Mouse (Mus musculus): ENCODE measurements around the gene 4930402F06Rik. TPM values are rescaled to one million over a fixed set of nuclear protein-coding genes. Genes with fewer than 3 reads are reported as not detected.
A peak's percentile ranks its signal among the peaks of the same experiment; 100 is the strongest.

Gene 4930402F06Rik
- polyA plus RNA-seq, 2 experiments: not detected

DNA sequence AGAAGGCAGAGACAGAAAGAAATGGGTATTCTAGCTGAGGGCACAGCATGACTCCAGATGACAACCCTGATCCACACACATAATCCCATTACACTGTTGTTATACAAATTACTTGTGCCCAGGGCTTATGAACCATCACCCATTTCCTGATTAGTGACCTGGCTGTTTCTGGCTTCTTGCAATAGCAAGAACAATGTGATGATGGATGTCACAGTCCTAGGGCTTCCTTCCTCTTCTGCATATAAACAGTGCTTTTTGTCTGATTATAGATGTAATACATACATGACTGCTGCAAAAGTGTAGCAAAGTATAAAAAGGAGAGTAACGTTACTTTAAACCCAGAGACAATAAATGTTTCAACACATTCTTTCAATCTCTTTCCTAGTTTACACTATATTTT lies 70.0 kb downstream of the 4930402F06Rik start:
- TF ChIP-seq CTCF (IDR thresholded peaks at IDR 0.05; ENCODE audit: low read depth) (no peak), EP300 (IDR thresholded peaks at IDR 0.05; ENCODE audit: low read depth) (no peak)
- H3K36me3 ChIP-seq (replicated peaks; ENCODE audit: control insufficient read depth, insufficient read depth, low read depth): peaks cover 68% of the 10 kb centered on the region
- H3K27ac ChIP-seq: peak overlapping the region; percentile 79
- peaks cover 89 to 94% of the 10 kb centered on the region in 2 experiments for H3K4me1 ChIP-seq (replicated peaks; ENCODE audit: control insufficient read depth in 2 of 2, insufficient read depth in 2 of 2, low read length in 1 of 2)
- peak overlapping the region; percentile 80 for H3K4me2 ChIP-seq (ENCODE audit: low read depth)
- ATAC-seq (ENCODE audit: insufficient read depth) (no peak), DNase-seq (ENCODE audit: low read depth in 3 of 3, low spot score in 3 of 3) (no peak)
- 69% methylated on average over 1 of the region's 1 CpGs for WGBS (ENCODE audit: insufficient replicate concordance)
- H3K4me3 ChIP-seq (ENCODE audit: insufficient read depth in 1 of 2, low read depth in 2 of 2, low read length in 2 of 2): peak overlapping the region in 1 of 2 experiments; percentile 35; a peak in 3 of 4 replicates
- H3K27me3 ChIP-seq (ENCODE audit: control insufficient read depth, insufficient read depth, low read length): no peaks in the 10 kb centered on the region
- H3K9me3 ChIP-seq (ENCODE audit: control insufficient read depth, low read length): no peaks in the 10 kb centered on the region
- H3K9ac ChIP-seq (replicated peaks): peak overlapping the region; percentile 15

DNA sequence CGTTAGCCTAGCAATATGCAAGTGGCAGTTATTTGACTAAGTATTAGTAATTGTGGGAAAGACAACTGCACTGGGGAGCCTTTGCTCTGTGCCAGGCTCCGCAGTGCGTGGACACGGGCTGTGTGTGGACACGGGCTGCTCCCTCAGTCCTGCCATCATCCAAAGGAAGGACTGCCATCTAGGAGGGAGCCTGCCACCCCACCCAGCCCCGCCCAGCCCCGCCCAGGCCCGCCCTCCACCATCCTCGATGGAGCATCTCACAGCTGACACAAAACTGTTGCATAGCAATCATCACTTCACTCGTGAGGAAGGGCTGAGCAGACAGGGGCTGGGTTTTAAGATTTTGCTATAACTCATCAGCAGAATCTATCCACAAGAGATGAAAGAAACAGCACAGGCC lies 71.0 kb downstream of the 4930402F06Rik start:
- ATAC-seq (ENCODE audit: insufficient read depth) (peak; percentile 67), DNase-seq (ENCODE audit: low read depth in 3 of 3, low spot score in 3 of 3) (no peak)
- peak overlapping the region; percentile 33 for H3K9ac ChIP-seq (replicated peaks)
- H3K4me3 ChIP-seq (ENCODE audit: insufficient read depth in 1 of 2, low read depth in 2 of 2, low read length in 2 of 2): peak overlapping the region in 1 of 2 experiments; percentile 35; a peak in 2 of 4 replicates
- H3K27me3 ChIP-seq (ENCODE audit: control insufficient read depth, insufficient read depth, low read length): no peaks in the 10 kb centered on the region
- peaks cover 85 to 86% of the 10 kb centered on the region in 2 experiments for H3K4me1 ChIP-seq (replicated peaks; ENCODE audit: control insufficient read depth in 2 of 2, insufficient read depth in 2 of 2, low read length in 1 of 2)
- TF ChIP-seq EP300 (IDR thresholded peaks at IDR 0.05; ENCODE audit: low read depth) (no peak), CTCF (IDR thresholded peaks at IDR 0.05; ENCODE audit: low read depth) (no peak)
- H3K27ac ChIP-seq: peak overlapping the region; percentile 79
- WGBS (ENCODE audit: insufficient replicate concordance): 36% methylated on average over 10 of the region's 10 CpGs
- no peaks in the 10 kb centered on the region for H3K9me3 ChIP-seq (ENCODE audit: control insufficient read depth, low read length)
- H3K36me3 ChIP-seq (replicated peaks; ENCODE audit: control insufficient read depth, insufficient read depth, low read depth): peaks cover 76% of the 10 kb centered on the region
- H3K4me2 ChIP-seq (ENCODE audit: low read depth): peak overlapping the region; percentile 80

Other genes starting within 250 kb of the 4930402F06Rik start
- gene Rab14, start 196.1 kb downstream of the 4930402F06Rik start, polyA plus RNA-seq (2012; rRNA removed): 20.5 and 35.3 TPM in 2 replicates
- 81.1 and 93.2 TPM in 2 replicates for gene Rab14, start 196.1 kb downstream of the 4930402F06Rik start, polyA plus RNA-seq (2014; fragmentation: Nextera tagmentation; extraction: Ambion mirVana)
- gene Gsn, start 140.8 kb downstream of the 4930402F06Rik start, polyA plus RNA-seq (2012; rRNA removed): 71.0 and 81.0 TPM in 2 replicates
- gene Gsn, start 140.8 kb downstream of the 4930402F06Rik start, polyA plus RNA-seq (2014; fragmentation: Nextera tagmentation; extraction: Ambion mirVana): 83.0 and 115 TPM in 2 replicates
- 68.4 and 77.0 TPM in 2 replicates for gene Stom, start 60.2 kb downstream of the 4930402F06Rik start, polyA plus RNA-seq (2012; rRNA removed)
- gene Stom, start 60.2 kb downstream of the 4930402F06Rik start, polyA plus RNA-seq (2014; fragmentation: Nextera tagmentation; extraction: Ambion mirVana): 149 and 166 TPM in 2 replicates
- gene 4930568D16Rik, start 29.4 kb downstream of the 4930402F06Rik start, polyA plus RNA-seq (2012; rRNA removed): not detected in 2 replicates
- not detected in 2 replicates for gene 4930568D16Rik, start 29.4 kb downstream of the 4930402F06Rik start, polyA plus RNA-seq (2014; fragmentation: Nextera tagmentation; extraction: Ambion mirVana)
- gene Ggta1, start 66.1 kb upstream of the 4930402F06Rik start, polyA plus RNA-seq (2012; rRNA removed): 4.4 and 6.3 TPM in 2 replicates
- 7.0 and 7.6 TPM in 2 replicates for gene Ggta1, start 66.1 kb upstream of the 4930402F06Rik start, polyA plus RNA-seq (2014; fragmentation: Nextera tagmentation; extraction: Ambion mirVana)
- 3.9 and 4.0 TPM in 2 replicates for gene Dab2ip, start 161.1 kb upstream of the 4930402F06Rik start, polyA plus RNA-seq (2012; rRNA removed)
- 3.2 and 3.6 TPM in 2 replicates for gene Dab2ip, start 161.1 kb upstream of the 4930402F06Rik start, polyA plus RNA-seq (2014; fragmentation: Nextera tagmentation; extraction: Ambion mirVana)

Data from liver, embryonic 14.5 days (tissue).